Mouse (Mus musculus) embryonic facial prominence, embryonic 11.5 days (tissue): ENCODE results near the gene Edrf1. TPM values are rescaled to one million over a fixed set of nuclear protein-coding genes. Genes with fewer than 3 reads are reported as not detected.

Experiments used
- ATAC-seq: fragments of 200-750 bp; cut with Nextera tagmentation; replicated peaks from 2 replicates; pipeline ENCODE4 v1.8.0; 2017; ENCODE audit warnings: low read depth; ENCODE audit not compliant: insufficient number of reproducible peaks, low FRiP score, low TSS enrichment
- DNase-seq: peaks from one replicate; pipeline ENCODE4 v3.0.0-alpha.2; 2015; ENCODE audit warnings: low spot score
- H3K27ac ChIP-seq: fragments of 300-500 bp; sonication (generic); replicated peaks from 2 replicates; pipeline ENCODE4 v1.5.1; 2014; ENCODE audit warnings: mild to moderate bottlenecking, low read depth, low read length, control low read depth
- H3K27me3 ChIP-seq: fragments of 300-500 bp; sonication (generic); 2 replicates; pipeline ENCODE4 v1.6.1; 2014; ENCODE audit warnings: mild to moderate bottlenecking, low read length, moderate library complexity, mixed read lengths; ENCODE audit not compliant: control insufficient read depth, insufficient read depth
- H3K36me3 ChIP-seq: fragments of 300-500 bp; sonication (generic); replicated peaks from 2 replicates; pipeline ENCODE4 v1.6.1; 2014; ENCODE audit warnings: low read depth, mild to moderate bottlenecking, low read length, moderate library complexity, mixed read lengths; ENCODE audit not compliant: control insufficient read depth, insufficient read depth
- H3K4me1 ChIP-seq: fragments of 300-500 bp; sonication (generic); 2 replicates; pipeline ENCODE4 v1.6.1; 2014; ENCODE audit warnings: low read length, mixed read lengths; ENCODE audit not compliant: control insufficient read depth, insufficient read depth
- H3K4me2 ChIP-seq: fragments of 300-500 bp; sonication (generic); 2 replicates; pipeline ENCODE4 v1.6.1; 2014; ENCODE audit warnings: low read depth, mild to moderate bottlenecking, control low read depth, low read length, moderate library complexity
- H3K4me3 ChIP-seq: fragments of 300-500 bp; sonication (generic); 2 replicates; pipeline ENCODE4 v1.5.1; 2014; ENCODE audit warnings: low read depth, low read length, control low read depth
- H3K9ac ChIP-seq: fragments of 300-500 bp; sonication (generic); replicated peaks from 2 replicates; pipeline ENCODE4 v1.6.1; 2014; ENCODE audit warnings: mild to moderate bottlenecking, control low read depth, low read length
- H3K9me3 ChIP-seq: fragments of 300-500 bp; sonication (generic); replicated peaks from 2 replicates; pipeline ENCODE4 v1.6.1; 2016; ENCODE audit warnings: mild to moderate bottlenecking, low read length, inconsistent platforms, mixed read lengths; ENCODE audit not compliant: control insufficient read depth
- WGBS: fragments of 180-500 bp; shearing (Covaris S2); extraction: QIAGEN DNeasy Blood & Tissue Kit; methylation state at CpG from one replicate; pipeline ENCODE4 v1.1.7; 2014; 5-methylcytosine and 5-hydroxymethylcytosine counted together
- polyA plus RNA-seq: library from polyadenylated mRNA; unstranded; fragments of >200 nt; fragmentation: Nextera tagmentation; extraction: Ambion mirVana; gene quantifications from 2 replicates; pipeline ENCODE4 v1.2.1, GENCODE M21; 2014

The Edrf1 gene
- polyA plus RNA-seq, 1 experiment from 2014 or later, result 37.2 TPM

DNA sequence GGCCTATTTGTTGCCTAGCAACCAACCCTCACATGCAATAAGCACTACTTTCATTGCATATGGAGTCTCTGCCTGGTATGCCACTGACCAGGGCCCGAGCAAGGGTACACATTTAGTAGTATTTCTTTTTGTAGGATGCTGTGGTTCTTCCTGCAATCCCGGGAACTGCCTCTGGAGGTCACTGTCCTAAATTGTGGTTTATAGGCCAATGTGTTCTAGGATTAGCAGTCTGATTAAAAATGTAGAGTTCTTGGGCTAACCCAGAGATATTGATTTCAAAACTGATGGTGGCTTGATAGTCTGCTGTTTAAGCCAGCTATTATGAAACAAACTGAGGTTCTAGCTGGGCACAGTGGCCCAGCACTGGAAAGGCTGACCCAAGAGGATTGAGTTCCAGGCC lies 4.9 kb upstream of the Edrf1 start:
- WGBS, result 33% methylated on average over 2 of the region's 2 CpGs
- Histone ChIP-seq H3K9me3 (no peaks in the 10 kb centered on the region), H3K27me3 (no peaks in the 10 kb centered on the region), H3K4me1 (no peaks in the 10 kb centered on the region), H3K9ac (no peak overlapping the region), H3K27ac (no peak overlapping the region), H3K4me2 (no peak overlapping the region), H3K4me3 (no peak overlapping the region), H3K36me3 (no peaks in the 10 kb centered on the region)
- DNase-seq (peak; percentile 72), ATAC-seq (no peak)

DNA sequence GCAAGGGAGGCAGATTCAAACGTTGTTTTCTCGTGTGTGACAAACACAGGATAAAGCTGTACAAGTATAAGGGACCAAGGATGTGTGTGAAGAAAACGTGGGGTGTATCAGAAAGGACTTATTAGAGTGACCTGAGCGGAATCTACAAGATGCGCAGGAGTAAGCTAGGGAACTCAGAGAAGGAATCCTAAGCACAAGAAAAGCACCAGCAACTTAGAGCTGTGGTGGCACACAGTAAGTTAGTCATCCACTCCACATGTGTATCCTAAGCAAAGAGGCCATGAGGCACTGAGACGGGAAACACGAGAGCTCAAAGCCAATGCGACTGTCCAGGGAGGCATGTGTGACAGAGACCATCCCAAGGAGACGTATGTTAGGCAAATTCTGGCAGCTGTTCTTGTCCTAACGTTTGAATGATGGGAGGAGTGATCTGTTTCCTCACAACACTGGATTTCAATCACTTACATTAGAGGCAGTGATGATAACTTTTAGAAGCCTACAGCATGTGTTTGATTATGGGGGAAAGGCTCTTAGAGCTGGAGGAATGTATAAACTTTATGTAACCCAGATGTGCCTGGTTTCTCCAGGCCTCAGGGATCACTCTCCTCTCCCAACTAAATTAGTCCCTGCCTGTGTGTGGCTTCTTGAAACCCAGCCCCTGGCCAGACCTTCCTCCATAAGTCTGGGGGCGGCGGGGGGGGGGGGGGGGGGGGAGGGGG lies 2.3 kb upstream of the Edrf1 start:
- Histone ChIP-seq H3K27ac (peak overlapping the region; percentile 75), H3K4me1 (no peaks in the 10 kb centered on the region; the same call in 1 of the 2 replicates), H3K9me3 (no peaks in the 10 kb centered on the region), H3K36me3 (no peaks in the 10 kb centered on the region), H3K4me2 (no peak overlapping the region), H3K9ac (no peak overlapping the region), H3K4me3 (no peak overlapping the region), H3K27me3 (no peaks in the 10 kb centered on the region)
- 31% methylated on average over 11 of the region's 12 CpGs for WGBS
- DNase-seq, result peak; percentile 92
- peak; percentile 50; the same call in 1 of the 2 replicates for ATAC-seq

DNA sequence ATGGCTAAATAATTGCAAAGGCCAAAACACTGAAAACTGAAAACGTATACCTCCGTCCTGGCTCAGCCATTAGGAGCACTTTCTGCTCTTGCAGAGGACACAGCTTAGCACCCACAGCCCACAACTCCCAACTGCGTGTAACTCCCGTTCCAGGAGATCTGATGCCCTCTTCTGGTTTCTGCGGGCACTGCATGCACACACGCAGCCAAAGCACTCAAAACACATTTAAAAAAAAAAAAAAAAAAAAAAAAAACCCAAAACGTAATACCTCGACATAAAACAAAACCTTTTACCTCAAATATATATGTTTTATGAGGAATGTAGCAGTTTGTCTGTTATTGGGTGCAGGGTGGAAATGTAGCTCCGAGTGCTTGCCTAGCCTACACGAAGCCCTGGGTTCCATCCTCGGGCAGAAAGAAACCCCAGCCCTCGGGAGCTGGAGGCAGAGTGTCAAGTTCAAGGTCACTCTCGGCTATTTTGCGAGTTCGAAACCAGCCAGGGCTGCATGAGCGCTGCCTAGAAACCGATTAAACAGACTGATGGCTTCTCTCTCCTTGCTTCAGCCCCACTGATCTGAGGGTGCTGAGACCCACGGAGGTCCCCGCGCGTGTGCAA lies 498 bp upstream of the Edrf1 start:
- peak overlapping the region; percentile 85 for H3K27ac ChIP-seq
- peak; percentile 40 for ATAC-seq

DNA sequence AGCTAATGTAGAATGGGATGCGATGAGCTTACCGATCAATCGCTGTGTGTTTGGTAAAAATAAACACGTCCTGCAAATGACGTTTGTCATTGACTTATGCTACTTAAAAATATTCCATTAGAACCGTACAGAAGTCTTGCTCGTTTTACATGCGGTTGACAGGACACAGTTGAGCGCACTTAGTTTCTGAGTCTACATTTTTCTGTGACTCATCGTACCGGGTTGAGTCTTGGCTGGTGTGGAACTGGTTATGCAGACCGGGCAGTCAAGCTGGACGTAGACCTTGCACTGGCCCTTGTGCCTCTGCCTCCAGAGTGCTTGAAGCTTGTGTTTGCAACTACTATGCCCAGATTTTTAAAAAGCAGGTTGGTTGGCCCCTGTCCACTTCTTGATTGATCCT lies 963 bp downstream of the Edrf1 start:
- Histone ChIP-seq H3K9ac (peak overlapping the region; percentile 90), H3K4me1 (no peaks in the 10 kb centered on the region; the same call in 1 of the 2 replicates), H3K27ac (no peak overlapping the region), H3K27me3 (no peaks in the 10 kb centered on the region), H3K9me3 (no peaks in the 10 kb centered on the region), H3K4me2 (peak overlapping the region; percentile 80), H3K4me3 (peak overlapping the region; percentile 94), H3K36me3 (no peaks in the 10 kb centered on the region; the same call in none of the 2 replicates)
- DNase-seq (no peak), ATAC-seq (no peak)
- WGBS, result 15% methylated on average over 13 of the region's 13 CpGs

More for the DNA sequence above, 498 bp upstream of the Edrf1 start:
- Histone ChIP-seq H3K36me3 (no peaks in the 10 kb centered on the region), H3K4me3 (peak overlapping the region; percentile 94), H3K9ac (peak overlapping the region; percentile 90), H3K4me1 (no peaks in the 10 kb centered on the region; the same call in 1 of the 2 replicates), H3K27me3 (no peaks in the 10 kb centered on the region), H3K4me2 (peak overlapping the region; percentile 80), H3K9me3 (no peaks in the 10 kb centered on the region)
- WGBS, result 2% methylated on average over 21 of the region's 21 CpGs
- peak; percentile 90 for DNase-seq

DNA sequence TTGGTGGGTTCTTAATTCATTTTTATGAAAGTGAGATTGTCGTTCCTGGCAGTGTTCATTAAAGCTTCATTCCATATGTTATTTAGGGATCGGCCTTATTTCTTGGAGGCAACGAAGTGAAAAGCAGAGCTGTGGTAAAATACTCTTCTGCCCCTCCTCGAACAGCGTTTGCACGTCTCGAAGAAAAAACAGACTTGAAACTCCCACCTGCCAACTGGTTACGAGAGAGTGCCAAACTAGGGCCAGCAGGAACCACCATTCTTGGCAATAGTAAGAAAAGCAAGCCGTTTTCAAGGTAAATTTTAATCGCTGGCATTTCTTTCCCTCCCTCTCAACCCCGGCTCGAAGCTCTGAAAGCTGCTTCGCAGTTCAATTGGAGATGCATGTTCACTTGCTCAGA lies 1.5 kb downstream of the Edrf1 start:
- DNase-seq (no peak), ATAC-seq (no peak)
- Histone ChIP-seq H3K9ac (no peak overlapping the region), H3K27me3 (no peaks in the 10 kb centered on the region), H3K4me2 (peak overlapping the region; percentile 80; the same call in 1 of the 2 replicates), H3K9me3 (no peaks in the 10 kb centered on the region), H3K36me3 (peaks cover under 1% of the 10 kb centered on the region), H3K4me3 (no peak overlapping the region), H3K27ac (no peak overlapping the region), H3K4me1 (no peaks in the 10 kb centered on the region; the same call in 1 of the 2 replicates)
- WGBS, result 91% methylated on average over 13 of the region's 13 CpGs

DNA sequence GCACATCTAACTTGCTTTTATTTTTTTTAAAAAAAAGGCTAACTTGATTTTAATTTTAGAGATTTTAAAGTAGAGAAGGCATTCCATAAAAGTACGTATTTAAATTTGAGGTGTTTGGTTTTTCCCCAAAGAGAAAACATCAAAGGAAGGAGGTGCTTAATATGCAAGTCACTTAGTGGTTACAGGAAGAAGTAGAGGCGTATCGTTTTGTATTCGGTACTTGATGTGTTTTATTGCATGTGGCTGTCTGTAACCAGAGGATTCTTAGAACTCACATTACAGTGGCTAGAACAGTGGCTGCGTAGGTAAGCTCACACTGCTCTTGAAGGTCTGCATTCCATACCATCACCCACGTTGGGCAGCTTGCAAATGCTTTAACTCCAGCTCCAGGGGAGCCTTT lies 8.4 kb downstream of the Edrf1 start:
- H3K36me3 ChIP-seq, result peaks cover 8% of the 10 kb centered on the region
- WGBS, result 92% methylated on average over 6 of the region's 6 CpGs
- H3K9me3 ChIP-seq, result no peaks in the 10 kb centered on the region
- H3K4me2 ChIP-seq, result no peak overlapping the region
- DNase-seq (no peak), ATAC-seq (no peak)
- H3K4me1 ChIP-seq, result no peaks in the 10 kb centered on the region
- H3K4me3 ChIP-seq, result no peak overlapping the region
- no peaks in the 10 kb centered on the region for H3K27me3 ChIP-seq
- no peak overlapping the region for H3K9ac ChIP-seq
- no peak overlapping the region for H3K27ac ChIP-seq

DNA sequence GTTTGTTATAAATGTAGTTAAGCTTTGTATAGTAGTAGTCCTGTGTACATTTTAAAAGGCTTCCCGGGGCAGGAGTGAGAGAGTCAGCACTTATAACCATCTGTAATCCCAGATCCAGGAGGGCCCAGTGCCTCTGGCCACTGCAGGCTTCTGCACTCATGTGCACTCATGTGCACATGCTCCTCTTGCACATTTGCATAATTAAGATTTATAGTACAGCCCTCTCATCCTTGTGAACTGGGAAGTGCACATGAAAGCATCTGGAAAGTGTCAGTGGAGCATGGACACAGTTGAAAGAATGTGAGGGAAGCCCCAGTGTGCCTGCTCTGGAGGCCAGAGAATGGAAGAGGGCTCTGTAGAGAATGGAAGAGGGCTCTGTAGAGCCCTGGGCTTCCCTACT lies 25.1 kb downstream of the Edrf1 start:
- no peak overlapping the region for H3K4me2 ChIP-seq
- no peak overlapping the region for H3K9ac ChIP-seq
- H3K9me3 ChIP-seq, result no peaks in the 10 kb centered on the region
- no peaks in the 10 kb centered on the region for H3K27me3 ChIP-seq
- no peak overlapping the region for H3K4me3 ChIP-seq
- 95% methylated on average over 1 of the region's 1 CpGs for WGBS
- DNase-seq (no peak), ATAC-seq (no peak)
- no peak overlapping the region for H3K27ac ChIP-seq
- peaks cover 22% of the 10 kb centered on the region for H3K36me3 ChIP-seq
- no peaks in the 10 kb centered on the region for H3K4me1 ChIP-seq

DNA sequence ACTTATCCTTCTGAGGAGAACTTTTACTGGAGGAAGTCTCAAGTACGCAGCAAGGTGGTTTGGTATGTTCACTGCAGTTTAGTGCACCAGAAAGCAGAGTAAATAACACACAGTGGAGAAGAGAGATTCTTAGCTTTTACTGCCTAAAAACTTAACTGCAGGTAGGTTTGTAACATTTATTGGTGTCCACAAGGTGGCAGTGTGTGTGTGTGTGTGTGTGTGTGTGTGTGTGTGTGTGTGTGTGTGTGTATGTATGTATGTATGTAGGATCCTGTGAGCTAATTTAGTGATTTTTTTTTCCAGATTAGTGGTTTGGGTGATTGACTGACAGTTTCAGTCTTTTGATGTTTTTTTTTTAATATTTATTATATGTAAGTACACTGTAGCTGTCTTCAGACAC lies 31.7 kb downstream of the Edrf1 start:
- Histone ChIP-seq H3K9me3 (no peaks in the 10 kb centered on the region), H3K4me2 (no peak overlapping the region), H3K36me3 (peaks cover 5% of the 10 kb centered on the region), H3K27me3 (no peaks in the 10 kb centered on the region), H3K9ac (no peak overlapping the region), H3K27ac (no peak overlapping the region), H3K4me1 (no peaks in the 10 kb centered on the region), H3K4me3 (no peak overlapping the region)
- DNase-seq (peak; percentile 13), ATAC-seq (no peak)
- 100% methylated on average over 1 of the region's 1 CpGs for WGBS
